ENCODE assay signal across 8 mouse cellular contexts in genomic region chr16:91466566-91466965, GRCm38 (mm10). TPM values are rescaled to one million over a fixed set of nuclear protein-coding genes. Genes with fewer than 3 reads are reported as not detected.
DNase-seq lines count a peak whose midpoint lies in the region; ATAC-seq lines count a peak whose summit lies in the region.

No protein-coding gene starts in this region.

- H3K27ac ChIP-seq in heart, embryonic 13.5 days (replicated peaks): no peak overlapping the region
- peak overlapping the region; percentile 94 for H3K27ac ChIP-seq in liver, embryonic 12.5 days

- H3K36me3 ChIP-seq in heart, embryonic 13.5 days: peaks cover 20% of the 10 kb centered on the region
- peaks cover 37% of the 10 kb centered on the region for H3K36me3 ChIP-seq in liver, embryonic 12.5 days

- peaks cover 33% of the 10 kb centered on the region for H3K4me1 ChIP-seq in heart, embryonic 13.5 days
- H3K4me1 ChIP-seq in liver, embryonic 12.5 days: peaks cover 55% of the 10 kb centered on the region

- peak overlapping the region; percentile 90; the same call in 1 of the 2 replicates for H3K4me2 ChIP-seq in heart, embryonic 13.5 days
- H3K4me2 ChIP-seq in liver, embryonic 12.5 days: peak overlapping the region; percentile 89

- H3K27me3 ChIP-seq in heart, embryonic 13.5 days (replicated peaks): no peaks in the 10 kb centered on the region
- no peaks in the 10 kb centered on the region for H3K27me3 ChIP-seq in liver, embryonic 12.5 days (replicated peaks)

- H3K9me3 ChIP-seq in heart, embryonic 13.5 days: no peaks in the 10 kb centered on the region
- H3K9me3 ChIP-seq in liver, embryonic 12.5 days (replicated peaks): no peaks in the 10 kb centered on the region; the same call in 1 of the 2 replicates

- H3K9ac ChIP-seq in heart, embryonic 13.5 days: no peak overlapping the region
- H3K9ac ChIP-seq in liver, embryonic 12.5 days: peak overlapping the region; percentile 93

- WGBS in heart, embryonic 13.5 days: 53% methylated on average over 6 of the region's 6 CpGs
- 75% methylated on average over 6 of the region's 6 CpGs for WGBS in liver, embryonic 12.5 days (ENCODE audit: insufficient replicate concordance)

- ATAC-seq in heart, embryonic 13.5 days (ENCODE audit: extremely low read depth, insufficient number of reproducible peaks, low FRiP score, low TSS enrichment): no peak
- ATAC-seq in liver, embryonic 12.5 days: no peak

- H3K4me3 ChIP-seq in heart, embryonic 13.5 days: peak overlapping the region; percentile 60; the same call in 1 of the 2 replicates
- peak overlapping the region; percentile 81 for H3K4me3 ChIP-seq in liver, embryonic 12.5 days

- peak; percentile 56 for DNase-seq in adrenal gland, postnatal 14 days
- DNase-seq in adrenal gland, adult (ENCODE audit: inconsistent age in 2 of 2, low spot score in 1 of 2): no peak
- DNase-seq in MN1 (ENCODE audit: low spot score): peak; percentile 37
- peak; percentile 74 for DNase-seq in retina, postnatal 1 day
- DNase-seq in layer of hippocampus, adult 9-10 months (ENCODE audit: low spot score): no peak
- DNase-seq in cerebellum, postnatal 14 days: no peak

RNA-seq across cellular contexts. Expression of gene Ifnar1, which starts 18.5 kb away (rescaled TPM):
- 80.3 and 82.7 TPM in 2 replicates for total RNA-seq in adrenal gland, postnatal 14 days (2021)
- 33.1 and 37.9 TPM in 2 replicates for polyA plus RNA-seq in heart, embryonic 13.5 days (2015; fragmentation: Nextera tagmentation; extraction: Ambion mirVana)
- 24.5 and 27.8 TPM in 2 replicates for polyA plus RNA-seq in liver, embryonic 12.5 days (2016; fragmentation: Nextera tagmentation; extraction: Ambion mirVana)

Comparison
In these comparisons a context has a peak if more than half of its experiments do, and no peak if none do; other contexts are left out.
1. DNase-seq: peak in adrenal gland, postnatal 14 days (single experiment), MN1 (single experiment) and retina, postnatal 1 day (single experiment); none in adrenal gland, adult (0 of 2), layer of hippocampus, adult 9-10 months (single experiment) and cerebellum, postnatal 14 days (0 of 2).